Mouse (Mus musculus): ENCODE data around the gene Pold2. TPM values are rescaled to one million over a fixed set of nuclear protein-coding genes. Genes with fewer than 3 reads are reported as not detected.

Pold2 gene
- 90.8 and 91.9 TPM in 2 replicates for polyA plus RNA-seq (2016; fragmentation: Nextera tagmentation; extraction: Ambion mirVana)

DNA sequence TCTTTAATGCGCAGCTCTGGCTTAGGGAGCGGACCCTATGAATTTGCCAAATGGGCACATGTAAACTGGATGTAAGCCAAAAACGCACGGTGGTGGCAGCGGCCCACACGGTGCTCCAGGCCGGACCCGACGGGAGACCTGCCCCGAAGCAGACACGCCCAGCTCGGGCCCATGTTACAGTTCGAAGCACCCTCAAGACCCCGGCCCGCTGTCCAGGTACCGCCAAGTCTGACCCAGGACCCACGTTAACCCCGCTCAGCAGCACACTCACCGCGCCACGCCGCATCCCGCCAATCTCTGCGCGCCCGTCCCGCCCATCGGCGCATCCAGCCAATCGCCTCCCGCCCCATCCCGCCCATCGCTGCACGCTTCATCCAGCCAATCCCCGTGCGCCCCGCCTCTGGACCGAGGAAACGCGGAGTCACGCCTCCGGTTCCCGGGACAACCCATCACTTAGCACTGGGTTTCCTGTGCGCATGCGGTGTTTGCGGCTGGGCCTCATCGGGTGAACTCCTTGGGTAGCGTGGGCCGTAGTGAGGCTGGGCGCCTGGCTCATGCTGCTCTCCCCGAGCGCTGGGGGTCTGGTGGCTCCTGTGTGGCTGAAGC, at the start of gene Pold2:
Pold2 (minus strand) TSS at position 372 of the 606 bp plus-strand sequence.
- under 1% methylated on average over 52 of the region's 52 CpGs for WGBS

DNA sequence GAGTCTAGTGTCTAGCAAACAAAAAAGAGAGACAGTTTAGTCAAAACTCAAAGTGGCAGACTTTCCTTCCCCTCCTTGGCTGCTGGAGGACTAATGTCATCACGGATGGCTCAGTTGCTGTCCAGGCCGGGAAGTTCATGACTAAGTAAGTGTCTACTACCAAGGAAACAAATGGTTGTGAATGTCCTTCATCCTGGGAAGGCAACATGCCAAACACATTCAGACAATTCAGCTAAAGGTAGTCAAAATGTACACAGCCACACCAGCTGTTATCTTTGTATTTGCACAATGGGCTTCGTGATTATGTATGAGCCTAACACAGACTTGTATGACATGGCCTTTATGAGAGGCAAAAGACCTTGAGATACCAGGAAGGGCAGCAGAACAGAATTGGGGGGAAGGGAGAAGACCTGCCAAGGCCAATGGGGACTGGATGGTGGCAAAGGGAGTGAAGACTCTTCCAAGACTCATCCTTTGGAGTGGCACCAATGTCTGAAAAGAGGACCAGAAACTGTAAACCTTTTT, 48.7 kb upstream of the Pold2 start:
- Histone ChIP-seq H3K4me1 (no peaks in the 10 kb centered on the region), H3K9me3 (no peaks in the 10 kb centered on the region), H3K36me3 (no peaks in the 10 kb centered on the region), H3K27ac (replicated peaks) (no peak overlapping the region), H3K4me3 (no peak overlapping the region), H3K27me3 (no peaks in the 10 kb centered on the region), H3K9ac (replicated peaks) (no peak overlapping the region), H3K4me2 (replicated peaks) (no peak overlapping the region)
- no peak for ATAC-seq (ENCODE audit: low FRiP score, low read depth)
- 86% methylated on average over 3 of the region's 3 CpGs for WGBS

More for the DNA sequence above, at the start of gene Pold2:
- H3K9ac ChIP-seq (replicated peaks): peak within 1 kb of the TSS; percentile 71
- H3K36me3 ChIP-seq: peaks cover 34% of the 10 kb centered on the region
- H3K9me3 ChIP-seq: no peaks in the 10 kb centered on the region
- peaks cover 24% of the 10 kb centered on the region for H3K4me1 ChIP-seq
- H3K27ac ChIP-seq (replicated peaks): peak within 1 kb of the TSS; percentile 81
- H3K4me3 ChIP-seq: peak within 1 kb of the TSS; percentile 66
- peak within 1 kb of the TSS; percentile 61 for H3K4me2 ChIP-seq (replicated peaks)
- peak; percentile 99 for ATAC-seq (ENCODE audit: low FRiP score, low read depth)
- no peaks in the 10 kb centered on the region for H3K27me3 ChIP-seq

DNA sequence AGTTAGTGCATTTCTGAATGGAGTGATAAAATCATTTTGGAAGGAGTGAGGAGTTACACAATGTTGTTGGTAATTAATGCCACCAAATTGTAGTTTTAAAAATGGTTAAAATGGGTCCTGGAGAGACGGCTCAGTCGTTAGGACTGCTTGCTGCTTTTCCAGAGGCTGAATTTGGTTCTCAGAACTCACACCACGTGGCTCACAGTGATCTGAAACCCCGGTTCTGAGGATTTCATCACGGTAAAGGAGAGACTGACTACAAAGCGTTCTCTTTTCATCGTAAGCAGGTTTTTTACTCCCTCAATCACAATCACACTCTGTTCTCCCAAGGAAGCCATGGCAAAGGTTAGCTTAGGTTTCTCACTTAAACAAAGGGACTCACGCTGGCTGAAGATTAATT, 46.6 kb upstream of the Pold2 start:
- H3K36me3 ChIP-seq: no peaks in the 10 kb centered on the region
- 66% methylated on average over 8 of the region's 8 CpGs for WGBS
- no peak for ATAC-seq (ENCODE audit: low FRiP score, low read depth)
- no peaks in the 10 kb centered on the region for H3K27me3 ChIP-seq
- H3K4me2 ChIP-seq (replicated peaks): no peak overlapping the region
- no peak overlapping the region for H3K4me3 ChIP-seq
- H3K4me1 ChIP-seq: no peaks in the 10 kb centered on the region
- H3K9me3 ChIP-seq: no peaks in the 10 kb centered on the region
- no peak overlapping the region for H3K27ac ChIP-seq (replicated peaks)
- no peak overlapping the region for H3K9ac ChIP-seq (replicated peaks)

DNA sequence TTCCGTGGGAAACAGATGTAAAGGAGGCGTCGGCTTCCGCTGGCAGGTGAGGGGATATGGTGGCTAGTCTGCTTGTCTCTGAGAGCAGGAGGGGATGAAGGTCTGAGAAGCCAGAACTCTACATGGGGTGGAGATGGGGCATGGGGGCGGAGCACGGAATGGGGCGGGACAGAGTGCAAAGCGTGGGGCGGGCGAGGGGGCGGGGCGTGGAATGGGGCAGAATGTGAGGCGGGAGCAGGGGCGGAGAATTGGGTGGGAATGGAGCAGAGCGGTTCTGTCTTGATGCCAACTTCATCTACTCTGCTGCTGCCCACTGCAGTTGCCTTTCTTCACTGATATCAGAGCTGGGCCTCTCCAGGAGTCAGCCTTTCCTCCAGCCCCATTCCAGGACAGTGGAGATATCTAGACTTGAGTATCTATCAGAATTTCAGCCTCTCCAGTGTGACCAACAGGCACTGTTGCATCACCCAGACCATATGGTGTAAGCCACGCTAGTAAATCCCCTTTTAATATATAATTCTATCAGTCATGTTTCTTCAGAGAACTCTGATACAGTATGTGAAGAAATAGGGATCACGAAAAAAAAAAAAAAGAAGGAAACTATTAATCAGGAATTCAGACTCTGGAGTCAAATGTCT, 42.4 kb upstream of the Pold2 start:
- 37% methylated on average over 17 of the region's 17 CpGs for WGBS
- no peak overlapping the region for H3K4me3 ChIP-seq
- H3K36me3 ChIP-seq: no peaks in the 10 kb centered on the region
- no peaks in the 10 kb centered on the region for H3K9me3 ChIP-seq
- no peaks in the 10 kb centered on the region for H3K4me1 ChIP-seq
- no peak for ATAC-seq (ENCODE audit: low FRiP score, low read depth)
- H3K27me3 ChIP-seq: no peaks in the 10 kb centered on the region
- no peak overlapping the region for H3K4me2 ChIP-seq (replicated peaks)
- H3K27ac ChIP-seq (replicated peaks): no peak overlapping the region
- no peak overlapping the region for H3K9ac ChIP-seq (replicated peaks)

DNA sequence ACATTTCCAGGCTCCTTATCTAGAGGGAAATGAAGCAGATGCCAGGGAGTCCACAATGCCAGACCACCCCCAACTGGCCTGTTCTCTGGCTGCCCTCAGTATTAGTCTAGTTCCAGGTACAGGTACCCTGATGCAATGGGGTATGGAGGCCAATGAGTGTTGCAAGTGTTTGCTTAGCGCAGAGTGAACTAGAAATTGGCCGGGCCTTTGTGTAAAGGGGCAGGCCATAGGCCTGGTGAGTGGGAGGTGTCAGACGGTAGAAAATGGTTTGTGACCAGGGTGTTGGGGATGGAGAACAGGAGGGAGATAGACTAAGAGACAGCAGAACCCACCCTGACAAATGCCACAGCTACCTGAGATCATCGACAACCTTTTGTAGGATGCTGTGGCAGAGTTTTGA, 41.5 kb upstream of the Pold2 start:
- Histone ChIP-seq H3K9ac (replicated peaks) (no peak overlapping the region), H3K4me2 (replicated peaks) (no peak overlapping the region), H3K36me3 (no peaks in the 10 kb centered on the region), H3K9me3 (no peaks in the 10 kb centered on the region), H3K4me3 (no peak overlapping the region), H3K4me1 (no peaks in the 10 kb centered on the region), H3K27me3 (no peaks in the 10 kb centered on the region), H3K27ac (replicated peaks) (no peak overlapping the region)
- WGBS: 96% methylated on average over 4 of the region's 4 CpGs
- ATAC-seq (ENCODE audit: low FRiP score, low read depth): no peak

DNA sequence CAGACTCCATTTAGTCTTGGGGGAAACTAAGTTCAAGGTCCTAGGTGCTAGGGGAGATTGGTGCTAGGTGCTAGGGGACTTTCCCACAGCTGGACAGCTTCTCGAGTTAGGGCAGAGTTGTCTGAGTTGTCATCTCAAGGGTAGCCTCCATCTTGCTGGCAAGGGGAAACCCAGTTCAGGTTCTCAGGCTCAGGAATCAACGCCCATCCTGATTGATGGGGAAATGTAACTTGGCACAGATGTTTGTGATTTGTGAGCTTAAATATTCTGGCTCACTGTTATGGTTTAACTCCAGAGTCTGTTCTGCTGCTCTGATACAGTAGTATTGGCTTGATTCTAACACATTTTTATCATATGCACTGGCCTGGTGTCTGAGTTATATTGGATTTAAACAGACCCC, 40.0 kb upstream of the Pold2 start:
- H3K36me3 ChIP-seq: no peaks in the 10 kb centered on the region
- no peak overlapping the region for H3K27ac ChIP-seq (replicated peaks)
- H3K9me3 ChIP-seq: no peaks in the 10 kb centered on the region
- no peaks in the 10 kb centered on the region for H3K4me1 ChIP-seq
- no peaks in the 10 kb centered on the region for H3K27me3 ChIP-seq
- no peak overlapping the region for H3K4me2 ChIP-seq (replicated peaks)
- H3K9ac ChIP-seq (replicated peaks): no peak overlapping the region
- H3K4me3 ChIP-seq: no peak overlapping the region
- ATAC-seq (ENCODE audit: low FRiP score, low read depth): no peak
- 80% methylated on average over 2 of the region's 2 CpGs for WGBS

DNA sequence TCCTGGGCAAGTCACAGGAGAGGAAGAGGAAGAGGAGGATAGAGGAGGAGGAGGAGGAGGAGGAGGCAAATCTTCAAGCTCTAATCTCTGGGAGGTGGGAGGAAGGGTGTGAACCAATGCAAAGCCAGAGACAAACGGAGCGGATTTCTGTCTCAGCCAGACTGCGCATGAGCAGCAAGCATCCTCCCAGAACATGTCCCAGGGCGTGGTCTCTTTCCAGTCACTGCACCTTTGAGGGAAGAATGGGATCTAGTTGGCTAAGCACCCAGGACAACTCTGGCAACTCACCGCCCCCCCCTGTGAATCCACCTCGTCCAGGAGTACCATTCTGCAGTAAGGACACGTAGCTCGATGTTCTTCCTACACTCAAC, 38.1 kb upstream of the Pold2 start:
- ATAC-seq (ENCODE audit: low FRiP score, low read depth): no peak

DNA sequence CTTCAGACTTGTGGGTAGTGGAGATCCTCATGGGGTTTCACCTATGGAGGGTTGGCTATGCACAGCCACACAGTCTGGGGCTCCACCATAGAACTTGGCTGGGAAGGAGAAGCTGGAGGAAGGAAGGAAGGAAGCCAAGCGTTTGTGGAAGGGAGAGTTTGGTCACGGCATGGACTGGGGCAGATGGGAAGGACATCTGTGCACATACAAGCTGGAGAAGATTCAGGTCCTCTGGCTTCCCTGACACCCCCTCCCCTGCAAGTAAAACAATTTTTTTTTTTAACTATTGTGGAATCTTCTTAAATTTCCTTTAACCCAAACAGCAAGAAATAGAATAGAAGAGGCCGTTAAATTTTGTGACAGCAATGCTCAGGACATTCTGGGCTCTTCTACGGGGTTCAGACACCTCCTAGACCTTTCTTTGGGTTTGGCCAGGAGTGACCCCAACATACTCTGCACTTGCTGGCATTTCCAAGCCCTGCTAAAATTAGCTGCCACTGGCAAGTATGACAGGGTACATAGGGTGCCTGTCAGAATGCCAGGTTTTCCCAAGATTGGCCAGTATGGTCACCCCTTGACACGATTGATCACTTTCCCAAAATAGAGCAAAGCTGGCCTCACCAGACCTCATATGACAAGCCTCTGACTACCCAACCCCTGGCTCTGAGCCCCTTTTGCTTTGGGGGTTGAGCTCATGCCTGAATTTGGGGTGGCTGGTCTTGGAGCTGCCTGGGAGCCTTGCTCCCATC, 37.5 kb upstream of the Pold2 start:
- Histone ChIP-seq H3K27ac (replicated peaks) (no peak overlapping the region), H3K4me1 (no peaks in the 10 kb centered on the region), H3K4me2 (replicated peaks) (no peak overlapping the region), H3K36me3 (no peaks in the 10 kb centered on the region), H3K9me3 (no peaks in the 10 kb centered on the region), H3K27me3 (no peaks in the 10 kb centered on the region), H3K9ac (replicated peaks) (no peak overlapping the region), H3K4me3 (no peak overlapping the region)
- 87% methylated on average over 5 of the region's 5 CpGs for WGBS
- ATAC-seq (ENCODE audit: low FRiP score, low read depth): no peak

More for the DNA sequence above, 38.1 kb upstream of the Pold2 start:
- H3K4me3 ChIP-seq: no peak overlapping the region
- no peaks in the 10 kb centered on the region for H3K9me3 ChIP-seq
- H3K27ac ChIP-seq (replicated peaks): no peak overlapping the region
- no peak overlapping the region for H3K9ac ChIP-seq (replicated peaks)
- 77% methylated on average over 8 of the region's 8 CpGs for WGBS
- no peaks in the 10 kb centered on the region for H3K4me1 ChIP-seq
- no peaks in the 10 kb centered on the region for H3K36me3 ChIP-seq
- no peak overlapping the region for H3K4me2 ChIP-seq (replicated peaks)
- H3K27me3 ChIP-seq: no peaks in the 10 kb centered on the region

DNA sequence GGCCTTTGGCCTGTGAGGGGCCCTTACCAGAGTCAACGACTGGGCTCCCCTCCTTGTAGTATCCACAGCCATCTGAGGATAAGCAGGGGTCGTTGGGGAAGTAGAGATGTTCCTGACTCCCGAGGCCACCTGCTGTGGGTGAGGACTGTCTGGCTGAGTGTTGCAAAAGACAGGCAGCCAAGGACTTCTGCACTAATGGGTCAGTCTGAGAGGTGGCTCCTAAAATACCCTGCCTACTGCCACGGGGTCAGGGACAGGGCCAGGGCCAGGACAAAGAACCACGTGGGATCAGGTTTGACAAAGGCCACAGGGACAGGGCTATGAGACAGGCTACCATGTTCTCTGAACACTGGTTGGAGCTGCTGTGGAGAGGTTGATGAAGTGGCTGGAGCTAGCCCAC, 36.8 kb upstream of the Pold2 start:
- 74% methylated on average over 5 of the region's 5 CpGs for WGBS
- no peak overlapping the region for H3K4me3 ChIP-seq
- H3K4me2 ChIP-seq (replicated peaks): no peak overlapping the region

DNA sequence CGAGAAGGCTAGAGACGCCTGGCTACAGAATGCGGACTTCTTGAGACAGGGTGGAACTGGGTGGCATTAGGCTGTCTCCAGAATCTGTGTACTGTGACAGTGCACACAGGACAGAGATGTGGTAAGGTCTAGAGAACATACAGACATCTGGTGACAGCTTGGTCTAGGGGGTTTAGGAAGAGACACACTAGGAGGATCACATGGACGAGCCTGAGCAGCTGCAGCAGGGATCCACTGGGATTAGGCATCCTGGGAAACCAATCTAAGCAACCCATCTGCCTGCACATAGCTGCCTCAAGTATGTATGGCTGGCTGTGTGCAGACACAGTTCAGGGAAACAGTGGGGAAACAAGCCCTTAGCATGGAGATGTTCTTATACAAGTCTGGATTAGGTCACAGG, 35.8 kb upstream of the Pold2 start:
- ATAC-seq (ENCODE audit: low FRiP score, low read depth): no peak
- Histone ChIP-seq H3K27ac (replicated peaks) (no peak overlapping the region), H3K27me3 (no peaks in the 10 kb centered on the region), H3K9ac (replicated peaks) (no peak overlapping the region), H3K4me1 (no peaks in the 10 kb centered on the region), H3K36me3 (no peaks in the 10 kb centered on the region), H3K4me2 (replicated peaks) (no peak overlapping the region), H3K4me3 (no peak overlapping the region), H3K9me3 (no peaks in the 10 kb centered on the region)
- 72% methylated on average over 4 of the region's 4 CpGs for WGBS

More for the DNA sequence above, 36.8 kb upstream of the Pold2 start:
- Histone ChIP-seq H3K27me3 (no peaks in the 10 kb centered on the region), H3K9ac (replicated peaks) (no peak overlapping the region), H3K9me3 (no peaks in the 10 kb centered on the region), H3K36me3 (no peaks in the 10 kb centered on the region), H3K4me1 (no peaks in the 10 kb centered on the region), H3K27ac (replicated peaks) (no peak overlapping the region)
- no peak for ATAC-seq (ENCODE audit: low FRiP score, low read depth)

DNA sequence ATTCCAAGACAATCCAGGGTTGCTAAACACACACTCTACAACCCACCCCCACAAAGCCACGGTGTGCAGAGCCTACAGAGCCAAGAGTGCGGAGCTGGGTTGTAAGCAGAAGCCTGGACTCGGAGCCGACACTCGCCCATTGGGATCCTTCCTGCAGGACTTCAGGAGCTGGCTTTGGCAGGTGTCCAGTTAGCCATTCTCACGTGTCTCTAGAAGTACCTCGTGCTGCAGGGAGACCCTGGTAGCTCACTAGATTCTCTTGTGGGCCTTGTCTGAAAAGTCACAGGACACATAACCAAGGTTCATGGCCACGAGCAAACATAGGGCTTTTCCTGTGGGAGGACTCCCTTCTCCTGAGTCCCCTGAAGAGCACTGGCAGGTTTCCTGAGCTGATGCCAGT, 35.2 kb upstream of the Pold2 start:
- Histone ChIP-seq H3K36me3 (no peaks in the 10 kb centered on the region), H3K27me3 (no peaks in the 10 kb centered on the region), H3K4me1 (no peaks in the 10 kb centered on the region), H3K9me3 (no peaks in the 10 kb centered on the region), H3K27ac (replicated peaks) (no peak overlapping the region), H3K4me3 (no peak overlapping the region), H3K9ac (replicated peaks) (no peak overlapping the region), H3K4me2 (replicated peaks) (no peak overlapping the region)
- no peak for ATAC-seq (ENCODE audit: low FRiP score, low read depth)
- WGBS: 70% methylated on average over 8 of the region's 8 CpGs

DNA sequence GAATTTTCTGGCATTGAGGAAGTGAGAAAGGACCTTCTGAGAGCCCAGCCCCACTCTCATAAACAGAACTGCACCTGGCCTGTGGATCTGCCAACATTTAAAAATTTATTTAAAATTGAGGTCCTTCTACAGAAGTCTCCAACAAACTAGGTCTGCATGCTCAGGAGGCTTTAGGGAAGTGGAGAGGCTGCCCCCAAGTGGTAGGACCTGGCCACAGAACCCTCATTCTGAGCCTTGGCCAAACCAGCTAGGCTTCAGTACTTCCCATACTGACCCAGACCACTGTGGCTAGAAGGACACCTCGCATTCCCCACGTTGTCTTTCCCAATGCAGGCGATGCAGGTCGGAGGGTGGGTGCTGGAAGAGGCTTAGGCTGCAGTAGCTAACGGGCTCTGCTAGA, 34.5 kb upstream of the Pold2 start:
- 0 out of 2 replicates have a peak overlapping the region, but pooled peaks have one; percentile 31 for H3K9ac ChIP-seq (replicated peaks)
- H3K9me3 ChIP-seq: no peaks in the 10 kb centered on the region
- no peak overlapping the region for H3K27ac ChIP-seq (replicated peaks)
- WGBS: 21% methylated on average over 5 of the region's 5 CpGs
- H3K36me3 ChIP-seq: no peaks in the 10 kb centered on the region
- no peak for ATAC-seq (ENCODE audit: low FRiP score, low read depth)
- H3K27me3 ChIP-seq: no peaks in the 10 kb centered on the region
- H3K4me2 ChIP-seq (replicated peaks): no peak overlapping the region
- H3K4me3 ChIP-seq: no peak overlapping the region
- H3K4me1 ChIP-seq: no peaks in the 10 kb centered on the region
